ENCODE assay signal across 17 mouse cellular contexts in genomic region chr1:169060627-169061026, GRCm38 (mm10).
DNase-seq lines count a peak whose midpoint lies in the region; ATAC-seq lines count a peak whose summit lies in the region.
"Had no signal": no experiment of that assay in that cellular context is flagged by ENCODE, and none has a peak within 500 bp of the region (broad histone marks: within the 10 kb centered on the region; RNA-seq: fewer than 3 reads in every experiment).

No protein-coding gene starts in this region.

- ATAC-seq in neural tube, embryonic 15.5 days (ENCODE audit: low FRiP score) = peak; percentile 14; the same call in 1 of the 2 replicates
- ATAC-seq in heart, embryonic 11.5 days (replicated peaks; ENCODE audit: insufficient number of reproducible peaks, low FRiP score, low TSS enrichment) = no peak
- ATAC-seq in intestine, embryonic 16.5 days = no peak
- ATAC-seq: hindbrain, postnatal 0 days; liver, embryonic 12.5 days had no signal

- WGBS in neural tube, embryonic 15.5 days = 46% methylated on average over 6 of the region's 6 CpGs
- WGBS in heart, embryonic 11.5 days (ENCODE audit: insufficient replicate concordance) = 80% methylated on average over 6 of the region's 6 CpGs
- WGBS in intestine, embryonic 16.5 days = 77% methylated on average over 6 of the region's 6 CpGs

- H3K36me3 ChIP-seq in neural tube, embryonic 15.5 days = no peaks in the 10 kb centered on the region
- no peaks in the 10 kb centered on the region for H3K36me3 ChIP-seq in heart, embryonic 11.5 days (ENCODE audit: control insufficient read depth, insufficient read depth, low read length)
- no peaks in the 10 kb centered on the region for H3K36me3 ChIP-seq in intestine, embryonic 16.5 days (ENCODE audit: control insufficient read depth, insufficient read depth, low read length)
- H3K36me3 ChIP-seq: embryonic facial prominence, embryonic 13.5 days; limb, embryonic 10.5 days; liver, embryonic 12.5 days; lung, embryonic 15.5 days had no signal

- H3K9me3 ChIP-seq in neural tube, embryonic 15.5 days (replicated peaks) = no peaks in the 10 kb centered on the region
- H3K9me3 ChIP-seq in heart, embryonic 11.5 days (replicated peaks; ENCODE audit: control insufficient read depth, low read length) = no peaks in the 10 kb centered on the region
- H3K9me3 ChIP-seq in intestine, embryonic 16.5 days (ENCODE audit: control insufficient read depth, low read length) = no peaks in the 10 kb centered on the region
- H3K9me3 ChIP-seq: embryonic facial prominence, embryonic 13.5 days; limb, embryonic 10.5 days; liver, embryonic 12.5 days; lung, embryonic 15.5 days had no signal

- H3K4me2 ChIP-seq in neural tube, embryonic 15.5 days = no peak overlapping the region
- H3K4me2 ChIP-seq in heart, embryonic 11.5 days = no peak overlapping the region
- no peak overlapping the region for H3K4me2 ChIP-seq in intestine, embryonic 16.5 days (ENCODE audit: low read depth, low read length)
- H3K4me2 ChIP-seq: embryonic facial prominence, embryonic 13.5 days; liver, embryonic 12.5 days; lung, embryonic 15.5 days had no signal

- no peaks in the 10 kb centered on the region for H3K4me1 ChIP-seq in neural tube, embryonic 15.5 days
- H3K4me1 ChIP-seq in heart, embryonic 11.5 days (ENCODE audit: control insufficient read depth, insufficient read depth, low read length) = no peaks in the 10 kb centered on the region
- no peaks in the 10 kb centered on the region for H3K4me1 ChIP-seq in intestine, embryonic 16.5 days (ENCODE audit: control insufficient read depth, insufficient read depth, low read length)
- H3K4me1 ChIP-seq: embryonic facial prominence, embryonic 13.5 days; liver, embryonic 12.5 days; lung, embryonic 15.5 days had no signal

- no peak overlapping the region for H3K4me3 ChIP-seq in neural tube, embryonic 15.5 days (replicated peaks)
- no peak overlapping the region for H3K4me3 ChIP-seq in heart, embryonic 11.5 days (ENCODE audit: low read depth, low read length)
- H3K4me3 ChIP-seq in intestine, embryonic 16.5 days (ENCODE audit: low read length) = no peak overlapping the region
- H3K4me3 ChIP-seq: embryonic facial prominence, embryonic 13.5 days; limb, embryonic 10.5 days; liver, embryonic 12.5 days; lung, embryonic 15.5 days had no signal

- H3K9ac ChIP-seq in neural tube, embryonic 15.5 days (replicated peaks) = no peak overlapping the region
- no peak overlapping the region for H3K9ac ChIP-seq in heart, embryonic 11.5 days (ENCODE audit: low read depth, low read length)
- no peak overlapping the region for H3K9ac ChIP-seq in intestine, embryonic 16.5 days (ENCODE audit: low read depth, low read length)
- H3K9ac ChIP-seq: embryonic facial prominence, embryonic 13.5 days; liver, embryonic 12.5 days; lung, embryonic 15.5 days had no signal

- no peak overlapping the region for H3K27ac ChIP-seq in neural tube, embryonic 15.5 days (replicated peaks)
- no peak overlapping the region for H3K27ac ChIP-seq in heart, embryonic 11.5 days (ENCODE audit: low read depth, low read length)
- no peak overlapping the region for H3K27ac ChIP-seq in intestine, embryonic 16.5 days (ENCODE audit: low read length)
- H3K27ac ChIP-seq: embryonic facial prominence, embryonic 13.5 days; hindbrain, postnatal 0 days; limb, embryonic 10.5 days; liver, embryonic 12.5 days; lung, embryonic 15.5 days had no signal

- no peaks in the 10 kb centered on the region for H3K27me3 ChIP-seq in neural tube, embryonic 15.5 days (replicated peaks)
- H3K27me3 ChIP-seq in heart, embryonic 11.5 days (ENCODE audit: control insufficient read depth, insufficient read depth, low read length) = no peaks in the 10 kb centered on the region
- H3K27me3 ChIP-seq in intestine, embryonic 16.5 days (replicated peaks; ENCODE audit: control insufficient read depth, insufficient read depth, low read length) = no peaks in the 10 kb centered on the region
- H3K27me3 ChIP-seq: embryonic facial prominence, embryonic 13.5 days; liver, embryonic 12.5 days; lung, embryonic 15.5 days had no signal

- DNase-seq in layer of hippocampus, adult 11-12 months (ENCODE audit: low spot score) = peak; percentile 35
- no peak for DNase-seq in layer of hippocampus, postnatal 25 days (ENCODE audit: extremely low spot score in 1 of 2, low spot score in 1 of 2)
- DNase-seq in brain, embryonic 18.5 days (ENCODE audit: low read depth, low spot score) = peak; percentile 70
- peak; percentile 76 for DNase-seq in layer of hippocampus, adult 9-11 months
- DNase-seq: cerebellum, adult 18-20 months; gastrocnemius, postnatal 14 days; heart, postnatal 14 days; kidney, adult 8-10 months; kidney, postnatal 4 days had no signal

Comparison
In these comparisons a context has a peak if more than half of its experiments do, and no peak if none do; other contexts are left out.
1. DNase-seq: peak in layer of hippocampus, adult 11-12 months (single experiment), brain, embryonic 18.5 days (single experiment) and layer of hippocampus, adult 9-11 months (single experiment); none in layer of hippocampus, postnatal 25 days (0 of 2).